Mouse (Mus musculus) lung, embryonic 14.5 days (tissue): ENCODE measurements around the gene Dbil5. TPM values are rescaled to one million over a fixed set of nuclear protein-coding genes. Genes with fewer than 3 reads are reported as not detected.

Experiments used
- ATAC-seq: fragments of 200-750 bp; cut with Nextera tagmentation; 2 replicates; pipeline ENCODE4 v1.8.0; 2017; ENCODE audit warnings: mild to moderate bottlenecking, moderate TSS enrichment, moderate library complexity; ENCODE audit not compliant: insufficient read depth
- DNase-seq: peaks from one replicate; pipeline ENCODE4 v3.0.0-alpha.2; 2015
- H3K27ac ChIP-seq: fragments of 300-500 bp; sonication (generic); 2 replicates; pipeline ENCODE4 v1.5.1; 2014; ENCODE audit warnings: low read depth, mild to moderate bottlenecking, moderate library complexity
- H3K27me3 ChIP-seq: fragments of 300-500 bp; sonication (generic); 2 replicates; pipeline ENCODE4 v1.6.1; 2014; ENCODE audit warnings: low read length, control low read depth; ENCODE audit not compliant: insufficient read depth
- H3K36me3 ChIP-seq: fragments of 300-500 bp; sonication (generic); 2 replicates; pipeline ENCODE4 v1.6.1; 2014; ENCODE audit warnings: control low read depth; ENCODE audit not compliant: insufficient read depth
- H3K4me1 ChIP-seq: fragments of 300-500 bp; sonication (generic); 2 replicates; pipeline ENCODE4 v1.6.1; 2014; ENCODE audit warnings: antibody characterized with exemption, control low read depth; ENCODE audit not compliant: insufficient read depth
- H3K4me2 ChIP-seq: fragments of 300-500 bp; sonication (generic); 2 replicates; pipeline ENCODE4 v1.6.1; 2014; ENCODE audit warnings: mild to moderate bottlenecking
- H3K4me3 ChIP-seq: fragments of 300-500 bp; sonication (generic); 2 replicates; pipeline ENCODE4 v1.5.1; 2014; ENCODE audit warnings: low read depth, low read length
- H3K9ac ChIP-seq: fragments of 300-500 bp; sonication (generic); 2 replicates; pipeline ENCODE4 v1.6.1; 2014
- H3K9me3 ChIP-seq: fragments of 300-500 bp; sonication (generic); 2 replicates; pipeline ENCODE4 v1.6.1; 2016; ENCODE audit warnings: low read depth, low read length, control low read depth
- CTCF ChIP-seq: IDR thresholded peaks from 2 replicates; pipeline ENCODE4 v1.5.1; 2016; ENCODE audit warnings: antibody characterized with exemption, low read depth
- WGBS: fragments of 180-500 bp; shearing (Covaris S2); extraction: QIAGEN DNeasy Blood & Tissue Kit; methylation state at CpG from one replicate; pipeline ENCODE4 v1.1.7; 2014; 5-methylcytosine and 5-hydroxymethylcytosine counted together
- polyA plus RNA-seq: library from polyadenylated mRNA; unstranded; fragments of >200 nt; fragmentation: Nextera tagmentation; extraction: Ambion mirVana; gene quantifications from 2 replicates; pipeline ENCODE4 v1.2.1, GENCODE M21; 2014

Dbil5 gene
- polyA plus RNA-seq = 0.60 and 1.6 TPM in 2 replicates

DNA sequence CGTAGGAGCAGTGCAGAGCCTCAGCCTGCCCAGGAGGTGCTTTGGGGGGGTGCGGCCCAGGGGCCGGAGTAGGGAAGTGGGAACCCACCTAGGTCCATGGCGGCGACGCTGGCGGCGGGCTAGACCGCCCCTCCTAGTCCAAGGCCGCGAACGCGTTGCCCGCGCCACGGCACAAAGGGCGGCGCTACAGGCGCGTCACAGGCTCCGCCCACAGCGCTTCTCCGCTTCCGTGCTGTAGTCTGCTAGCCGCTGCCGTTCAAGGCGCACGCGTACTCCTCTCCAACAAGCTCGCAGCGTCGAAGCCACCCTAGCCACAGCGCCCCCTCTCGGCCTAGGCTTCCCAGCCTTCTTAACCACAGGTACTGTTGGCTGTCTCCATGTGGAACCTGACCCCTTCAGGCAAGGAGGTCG, at the start of gene Dbil5, which contains the start of gene Gemin4:
Dbil5 (plus strand) TSS at position 219 of the 411 bp plus-strand sequence.
Gemin4 (minus strand) TSS at position 275 of the 411 bp plus-strand sequence.
- TF ChIP-seq CTCF = peak; percentile 98
- 0% methylated on average over 35 of the region's 35 CpGs for WGBS
- peaks cover 42% of the 10 kb centered on the region for H3K36me3 ChIP-seq
- H3K9ac ChIP-seq = peak within 1 kb of the TSS; percentile 96
- peak within 1 kb of the TSS; percentile 63 for H3K4me2 ChIP-seq
- DNase-seq = peak; percentile 99
- H3K27ac ChIP-seq = peak within 1 kb of the TSS; percentile 97
- H3K4me3 ChIP-seq = peak within 1 kb of the TSS; percentile 84
- 0 out of 2 replicates have a peak, but pooled peaks cover 8% of the 10 kb centered on the region for H3K4me1 ChIP-seq
- peak; percentile 98 for ATAC-seq
- no peaks in the 10 kb centered on the region for H3K9me3 ChIP-seq
- H3K27me3 ChIP-seq = no peaks in the 10 kb centered on the region

- Histone ChIP-seq H3K27ac (no peak overlapping the region), H3K27me3 (no peaks in the 10 kb centered on the region), H3K4me3 (no peak overlapping the region), H3K36me3 (peaks cover 18% of the 10 kb centered on the region), H3K9ac (no peak overlapping the region), H3K9me3 (no peaks in the 10 kb centered on the region), H3K4me2 (no peak overlapping the region), H3K4me1 (no peaks in the 10 kb centered on the region)
- TF ChIP-seq CTCF = no peak
- WGBS = 84% methylated on average over 3 of the region's 3 CpGs
- ATAC-seq (no peak), DNase-seq (peak; percentile 15)
Observed at GRCm38 (mm10) chr11:76168976-76169375, 48.4 kb upstream of the Dbil5 start.

GRCm38 (mm10) chr11:76170207-76170606, 47.2 kb upstream of the Dbil5 start:
- Histone ChIP-seq H3K27ac (no peak overlapping the region), H3K9ac (no peak overlapping the region), H3K4me1 (no peaks in the 10 kb centered on the region), H3K9me3 (no peaks in the 10 kb centered on the region), H3K4me2 (no peak overlapping the region), H3K27me3 (no peaks in the 10 kb centered on the region), H3K36me3 (peaks cover 20% of the 10 kb centered on the region), H3K4me3 (no peak overlapping the region)
- WGBS = 57% methylated on average over 5 of the region's 5 CpGs
- ATAC-seq = no peak
- no peak for TF ChIP-seq CTCF
- no peak for DNase-seq

GRCm38 (mm10) chr11:76178726-76179494, 38.5 kb upstream of the Dbil5 start:
- DNase-seq (peak; percentile 55), ATAC-seq (peak; percentile 87)
- Histone ChIP-seq H3K9me3 (no peaks in the 10 kb centered on the region), H3K36me3 (peaks cover 10% of the 10 kb centered on the region; the same call in 1 of the 2 replicates), H3K27me3 (no peaks in the 10 kb centered on the region), H3K9ac (peak overlapping the region; percentile 60), H3K4me3 (peak overlapping the region; percentile 66), H3K4me2 (peak overlapping the region; percentile 67), H3K4me1 (0 out of 2 replicates have a peak, but pooled peaks cover 3% of the 10 kb centered on the region), H3K27ac (0 out of 2 replicates have a peak overlapping the region, but pooled peaks have one; percentile 22)
- 2% methylated on average over 28 of the region's 28 CpGs for WGBS
- TF ChIP-seq CTCF = no peak

DNA sequence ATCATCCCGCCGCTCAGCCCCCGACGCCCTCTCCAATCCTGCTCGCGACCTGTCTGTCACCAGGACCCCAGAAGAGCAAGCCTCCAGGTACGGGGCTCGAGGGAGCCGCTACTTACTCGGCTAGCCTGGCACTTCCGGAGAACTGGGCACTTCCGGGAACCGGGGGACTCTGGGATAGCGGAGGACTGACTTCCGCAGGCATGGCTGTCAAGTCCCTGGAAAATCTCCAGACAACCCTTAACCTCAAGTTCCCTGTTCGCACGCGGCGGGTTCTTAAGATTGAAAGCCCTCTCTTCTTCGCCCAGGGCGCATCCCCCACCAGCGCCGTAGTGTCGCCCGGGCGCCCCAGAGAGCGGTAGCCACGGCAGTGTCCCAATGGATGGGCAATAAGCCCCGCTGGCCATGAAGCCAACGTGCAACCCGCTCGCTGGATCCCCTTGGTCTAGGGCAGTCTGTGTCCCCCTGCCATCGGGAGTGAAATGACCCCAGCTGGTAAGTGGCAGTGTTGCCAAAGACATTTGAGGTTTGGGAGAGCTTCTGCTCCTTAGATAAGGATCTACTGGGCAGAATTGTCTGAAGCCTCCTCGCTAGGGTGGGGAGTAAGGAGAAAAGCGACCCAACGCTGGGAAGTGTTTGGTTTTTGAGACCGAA, 37.8 kb upstream of the Dbil5 start, which contains the start of the genes Vps53 and Fam57a:
Vps53 (minus strand) TSS at position 153 of the 651 bp plus-strand sequence.
Fam57a (plus strand) TSS at position 177 of the 651 bp plus-strand sequence.
- 0 out of 2 replicates have a peak, but pooled peaks cover 3% of the 10 kb centered on the region for H3K4me1 ChIP-seq
- WGBS = under 1% methylated on average over 37 of the region's 37 CpGs
- peak within 1 kb of the TSS; percentile 66 for H3K4me3 ChIP-seq
- H3K27ac ChIP-seq = 0 out of 2 replicates have a peak within 1 kb of the TSS, but pooled peaks have one; percentile 22
- DNase-seq = peak; percentile 91
- no peaks in the 10 kb centered on the region for H3K9me3 ChIP-seq
- no peak for TF ChIP-seq CTCF
- H3K4me2 ChIP-seq = peak within 1 kb of the TSS; percentile 67
- H3K36me3 ChIP-seq = 0 out of 2 replicates have a peak, but pooled peaks cover 8% of the 10 kb centered on the region
- ATAC-seq = peak; percentile 90
- peak within 1 kb of the TSS; percentile 60 for H3K9ac ChIP-seq
- H3K27me3 ChIP-seq = no peaks in the 10 kb centered on the region

DNA sequence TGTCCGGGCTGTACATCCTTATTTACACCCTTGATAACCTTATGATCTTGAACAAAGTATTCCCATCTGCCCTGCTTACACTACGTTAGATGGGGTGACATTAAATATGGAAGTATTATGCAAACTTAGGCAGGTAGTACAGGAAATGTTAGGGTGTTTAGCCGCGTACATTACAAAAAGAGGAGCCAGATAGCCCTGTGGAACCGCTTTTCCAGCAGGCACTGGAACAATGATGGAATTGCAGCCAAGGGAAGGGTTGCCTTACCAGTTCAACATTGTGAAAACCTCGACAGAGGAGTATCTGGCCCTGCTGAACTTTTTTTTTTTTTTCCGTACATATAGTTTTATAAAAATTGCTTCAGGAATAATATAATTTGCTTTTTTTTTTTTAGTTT, 37.3 kb upstream of the Dbil5 start:
- ATAC-seq (no peak), DNase-seq (no peak)
- H3K27ac ChIP-seq = no peak overlapping the region
- peak overlapping the region; percentile 67 for H3K4me2 ChIP-seq
- H3K36me3 ChIP-seq = 0 out of 2 replicates have a peak, but pooled peaks cover 8% of the 10 kb centered on the region
- 16% methylated on average over 7 of the region's 7 CpGs for WGBS
- no peaks in the 10 kb centered on the region for H3K27me3 ChIP-seq
- peak overlapping the region; percentile 60 for H3K9ac ChIP-seq
- H3K4me3 ChIP-seq = peak overlapping the region; percentile 66
- no peaks in the 10 kb centered on the region for H3K9me3 ChIP-seq
- no peak for TF ChIP-seq CTCF
- 0 out of 2 replicates have a peak, but pooled peaks cover 3% of the 10 kb centered on the region for H3K4me1 ChIP-seq
